Mouse (Mus musculus) neural tube, embryonic 14.5 days (tissue): ENCODE measurements around the gene Srebf1. TPM values are rescaled to one million over a fixed set of nuclear protein-coding genes. Genes with fewer than 3 reads are reported as not detected.

Experiments used
- ATAC-seq: fragments of 200-750 bp; cut with Nextera tagmentation; 2 replicates; pipeline ENCODE4 v1.8.0; 2017; ENCODE audit warnings: low read depth, mild to moderate bottlenecking, moderate TSS enrichment, moderate library complexity
- H3K27ac ChIP-seq: fragments of 300-500 bp; sonication (generic); 2 replicates; pipeline ENCODE4 v1.5.1; 2014; ENCODE audit warnings: low read depth, mild to moderate bottlenecking, control low read depth, low read length, moderate library complexity, mixed read lengths
- H3K27me3 ChIP-seq: fragments of 300-500 bp; sonication (generic); 2 replicates; pipeline ENCODE4 v1.6.1; 2014; ENCODE audit warnings: low read length; ENCODE audit not compliant: control insufficient read depth, insufficient read depth
- H3K36me3 ChIP-seq: fragments of 300-500 bp; sonication (generic); 2 replicates; pipeline ENCODE4 v1.6.1; 2014; ENCODE audit warnings: low read length, mixed read lengths; ENCODE audit not compliant: control insufficient read depth, insufficient read depth
- H3K4me1 ChIP-seq: fragments of 300-500 bp; sonication (generic); 2 replicates; pipeline ENCODE4 v1.6.1; 2014; ENCODE audit warnings: low read length; ENCODE audit not compliant: control insufficient read depth, insufficient read depth
- H3K4me2 ChIP-seq: fragments of 300-500 bp; sonication (generic); 2 replicates; pipeline ENCODE4 v1.6.1; 2014; ENCODE audit warnings: mild to moderate bottlenecking, low read depth, low read length, control low read depth
- H3K4me3 ChIP-seq: fragments of 300-500 bp; sonication (generic); 2 replicates; pipeline ENCODE4 v1.5.1; 2014; ENCODE audit warnings: low read depth, low read length, control low read depth, mixed read lengths
- H3K9ac ChIP-seq: fragments of 300-500 bp; sonication (generic); replicated peaks from 2 replicates; pipeline ENCODE4 v1.6.1; 2014; ENCODE audit warnings: low read depth, mild to moderate bottlenecking, control low read depth, low read length, mixed read lengths
- H3K9me3 ChIP-seq: fragments of 300-500 bp; sonication (generic); 2 replicates; pipeline ENCODE4 v1.6.1; 2016; ENCODE audit warnings: low read length; ENCODE audit not compliant: control insufficient read depth
- WGBS: fragments of 180-500 bp; shearing (Covaris S2); extraction: QIAGEN DNeasy Blood & Tissue Kit; methylation state at CpG from one replicate; pipeline ENCODE4 v1.1.7; 2014; 5-methylcytosine and 5-hydroxymethylcytosine counted together
- polyA plus RNA-seq: library from polyadenylated mRNA; unstranded; fragments of >200 nt; fragmentation: Nextera tagmentation; extraction: Ambion mirVana; gene quantifications from 2 replicates; pipeline ENCODE4 v1.2.1, GENCODE M21; 2014

The Srebf1 gene
- polyA plus RNA-seq, 1 experiment from 2014 or later: 41.3 TPM

- H3K9ac ChIP-seq: peak overlapping the region; percentile 25; the same call in 1 of the 2 replicates
- H3K4me2 ChIP-seq: no peak overlapping the region
- H3K27me3 ChIP-seq: no peaks in the 10 kb centered on the region
- H3K9me3 ChIP-seq: no peaks in the 10 kb centered on the region
- peak; percentile 15; the same call in 1 of the 2 replicates for ATAC-seq
- peaks cover 47% of the 10 kb centered on the region for H3K4me1 ChIP-seq
- H3K4me3 ChIP-seq: no peak overlapping the region
- H3K27ac ChIP-seq: peak overlapping the region; percentile 90
- WGBS: 23% methylated on average over 22 of the region's 22 CpGs
- peaks cover 42% of the 10 kb centered on the region for H3K36me3 ChIP-seq
Measured at GRCm38 (mm10) chr11:60184346-60185325, 37.7 kb downstream of the Srebf1 start.

- Histone ChIP-seq H3K27ac (peak overlapping the region; percentile 90), H3K9me3 (no peaks in the 10 kb centered on the region), H3K27me3 (no peaks in the 10 kb centered on the region), H3K4me2 (peak overlapping the region; percentile 6; the same call in 1 of the 2 replicates), H3K36me3 (peaks cover 23% of the 10 kb centered on the region), H3K4me3 (no peak overlapping the region), H3K9ac (no peak overlapping the region), H3K4me1 (peaks cover 61% of the 10 kb centered on the region)
- peak; percentile 33 for ATAC-seq
- WGBS: 28% methylated on average over 2 of the region's 2 CpGs
Measured at GRCm38 (mm10) chr11:60182741-60183140, 39.6 kb downstream of the Srebf1 start.

- peak overlapping the region; percentile 6; the same call in 1 of the 2 replicates for H3K4me2 ChIP-seq
- H3K9ac ChIP-seq: no peak overlapping the region
- H3K4me3 ChIP-seq: no peak overlapping the region
- H3K36me3 ChIP-seq: peaks cover 17% of the 10 kb centered on the region
- H3K4me1 ChIP-seq: peaks cover 67% of the 10 kb centered on the region
- 69% methylated on average over 12 of the region's 12 CpGs for WGBS
- H3K9me3 ChIP-seq: no peaks in the 10 kb centered on the region
- no peaks in the 10 kb centered on the region for H3K27me3 ChIP-seq
- no peak for ATAC-seq
- peak overlapping the region; percentile 90 for H3K27ac ChIP-seq
Measured at GRCm38 (mm10) chr11:60182116-60182670, 40.2 kb downstream of the Srebf1 start.

- Histone ChIP-seq H3K27ac (peak overlapping the region; percentile 22; the same call in 1 of the 2 replicates), H3K9me3 (no peaks in the 10 kb centered on the region), H3K4me2 (no peak overlapping the region), H3K36me3 (no peaks in the 10 kb centered on the region), H3K4me1 (peaks cover 62% of the 10 kb centered on the region), H3K27me3 (no peaks in the 10 kb centered on the region), H3K9ac (no peak overlapping the region), H3K4me3 (no peak overlapping the region)
- ATAC-seq: no peak
Measured at GRCm38 (mm10) chr11:60178506-60178905, 43.9 kb downstream of the Srebf1 start.

GRCm38 (mm10) chr11:60178005-60178404 is 44.4 kb downstream of the Srebf1 start:
- WGBS: 41% methylated on average over 6 of the region's 6 CpGs
- H3K36me3 ChIP-seq: no peaks in the 10 kb centered on the region
- peak overlapping the region; percentile 99 for H3K27ac ChIP-seq
- peak overlapping the region; percentile 98 for H3K4me2 ChIP-seq
- H3K27me3 ChIP-seq: no peaks in the 10 kb centered on the region
- ATAC-seq: no peak
- H3K4me3 ChIP-seq: peak overlapping the region; percentile 71; the same call in 1 of the 2 replicates
- peak overlapping the region; percentile 95 for H3K9ac ChIP-seq
- no peaks in the 10 kb centered on the region for H3K9me3 ChIP-seq
- H3K4me1 ChIP-seq: peaks cover 57% of the 10 kb centered on the region

- peak overlapping the region; percentile 95 for H3K9ac ChIP-seq
- peak overlapping the region; percentile 98 for H3K4me2 ChIP-seq
- peak overlapping the region; percentile 99 for H3K27ac ChIP-seq
- H3K9me3 ChIP-seq: no peaks in the 10 kb centered on the region
- H3K36me3 ChIP-seq: no peaks in the 10 kb centered on the region
- peak overlapping the region; percentile 71 for H3K4me3 ChIP-seq
- ATAC-seq: peak; percentile 57
- H3K4me1 ChIP-seq: peaks cover 48% of the 10 kb centered on the region
- H3K27me3 ChIP-seq: no peaks in the 10 kb centered on the region
- WGBS: under 1% methylated on average over 42 of the region's 42 CpGs
Measured at GRCm38 (mm10) chr11:60176975-60177657, 45.3 kb downstream of the Srebf1 start.

- no peaks in the 10 kb centered on the region for H3K36me3 ChIP-seq
- ATAC-seq: peak; percentile 66
- H3K27ac ChIP-seq: peak overlapping the region; percentile 99
- H3K9me3 ChIP-seq: no peaks in the 10 kb centered on the region
- H3K4me3 ChIP-seq: peak overlapping the region; percentile 71
- H3K27me3 ChIP-seq: no peaks in the 10 kb centered on the region
- peaks cover 40% of the 10 kb centered on the region for H3K4me1 ChIP-seq
- peak overlapping the region; percentile 98 for H3K4me2 ChIP-seq
- WGBS: under 1% methylated on average over 65 of the region's 71 CpGs
- H3K9ac ChIP-seq: peak overlapping the region; percentile 95
Measured at GRCm38 (mm10) chr11:60176182-60176974, 46.0 kb downstream of the Srebf1 start.
